Mouse (Mus musculus) ES-E14 (cell line): ENCODE data around the gene Xrcc1.
"Not testable (repeated sequence)": the region's sequence is repeated elsewhere in the genome, so short reads cannot be mapped to it uniquely, and the experiment has no call there.

Experiments used
- CHD2 ChIP-seq: IDR thresholded peaks from 2 replicates; pipeline ENCODE4 v1.6.1; 2014; ENCODE audit warnings: mild to moderate bottlenecking, low read depth, low read length, inconsistent platforms
- HCFC1 ChIP-seq: IDR thresholded peaks from 2 replicates; pipeline ENCODE4 v1.6.1; 2012; ENCODE audit warnings: low read length, inconsistent platforms, borderline replicate concordance; ENCODE audit not compliant: insufficient read depth
- MAFK ChIP-seq: IDR thresholded peaks from 2 replicates; pipeline ENCODE4 v1.6.1; 2014; ENCODE audit warnings: mild to moderate bottlenecking, low read depth, low read length, inconsistent platforms; ENCODE audit not compliant: insufficient read depth
- ZC3H11A ChIP-seq: IDR thresholded peaks from 2 replicates; pipeline ENCODE4 v1.6.1; 2012; ENCODE audit warnings: low read depth, mild to moderate bottlenecking, inconsistent platforms, low read length, borderline replicate concordance
- ZNF384 ChIP-seq: IDR thresholded peaks from 2 replicates; pipeline ENCODE4 v1.6.1; 2012; ENCODE audit warnings: low read depth, low read length, inconsistent platforms

- not testable (repeated sequence) for TF ChIP-seq MAFK, CHD2, ZNF384, ZC3H11A, HCFC1
These were observed 26.0 kb upstream of the Xrcc1 start for GRCm38 (mm10) chr7:24520054-24520453.
